Mouse (Mus musculus) ZHBTc4 (cell line): ENCODE measurements around the gene Kcnh7.

ENCODE experiments used
- DNase-seq: peaks from one replicate; pipeline ENCODE4 v3.0.0-alpha.2; 2011; ENCODE audit warnings: low read depth, low spot score

Gene Kcnh7

DNA sequence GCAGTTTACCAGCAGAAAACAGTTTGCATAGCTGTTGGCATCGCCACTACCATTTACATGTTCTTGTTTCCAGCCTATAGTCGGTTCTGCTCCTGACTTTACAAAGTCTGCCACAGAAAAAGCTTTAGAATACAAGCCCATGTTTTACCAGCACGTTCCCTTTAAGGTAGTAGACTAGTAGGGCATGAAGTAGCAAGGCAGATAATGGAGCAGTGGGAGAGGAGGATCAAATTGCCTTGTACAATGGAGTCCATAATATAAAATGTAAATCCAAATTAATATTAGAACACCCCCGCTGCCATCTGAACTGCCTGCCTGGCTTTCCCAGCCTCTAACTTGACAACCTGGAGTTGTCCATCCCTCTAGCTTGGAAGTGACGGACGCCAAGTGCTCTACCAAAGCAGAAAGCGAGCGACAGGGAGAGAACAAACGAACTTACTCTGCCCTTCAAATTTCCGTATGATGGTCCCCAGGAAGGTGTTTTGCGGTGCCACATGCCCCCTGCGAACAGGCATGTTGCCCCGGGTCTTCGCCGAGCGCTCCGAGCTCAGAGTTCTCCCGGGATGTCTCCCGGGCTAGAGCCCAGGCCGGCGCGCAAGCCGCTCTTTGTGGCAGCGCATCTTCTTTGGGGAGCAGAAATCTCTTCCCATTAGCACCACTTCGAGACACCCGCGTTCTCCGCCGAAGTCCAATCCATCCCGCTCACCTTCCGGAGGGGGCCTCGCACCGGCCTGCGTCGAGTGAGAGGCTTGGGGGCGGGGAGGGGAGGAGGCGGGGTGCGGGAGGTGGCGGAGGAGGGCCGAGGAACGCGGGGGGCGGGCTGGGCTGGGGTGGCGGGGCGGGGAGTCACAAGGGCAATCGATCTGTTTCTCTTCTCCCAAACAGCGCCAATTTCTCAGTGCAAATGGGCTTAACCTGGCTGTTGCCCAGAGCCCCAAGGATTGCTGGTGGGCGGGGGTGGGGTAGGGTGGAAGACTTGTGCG lies at the start of gene Kcnh7:
Kcnh7 (minus strand) TSS at position 725 of the 983 bp plus-strand sequence.
- peak; percentile 20 for DNase-seq

GRCm38 (mm10) chr2:63207435-63207834 lies 23.3 kb upstream of the Kcnh7 start:
- no peak for DNase-seq

DNA sequence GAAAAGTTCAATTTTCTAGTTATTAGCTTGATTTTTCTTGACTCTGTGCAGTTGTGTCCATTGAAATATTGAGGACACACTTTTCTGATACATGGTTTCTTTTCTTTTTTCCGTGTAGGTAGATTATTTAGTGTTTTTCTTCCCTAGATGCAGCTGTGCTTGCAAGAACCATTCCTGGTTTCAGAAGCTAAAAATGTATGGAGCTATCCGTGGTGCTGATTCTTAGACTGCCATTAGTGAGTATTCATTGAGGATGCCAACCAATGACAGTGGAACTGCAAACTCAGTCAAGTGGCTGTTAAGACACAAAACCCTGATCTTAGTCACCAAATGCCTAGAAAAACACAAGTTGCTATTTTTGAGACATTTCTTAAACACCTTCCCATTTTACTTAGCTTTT lies 1.9 kb upstream of the Kcnh7 start:
- DNase-seq, result peak; percentile 59

- DNase-seq, result peak; percentile 66
Measured at GRCm38 (mm10) chr2:63184551-63185430, 704 bp upstream of the Kcnh7 start.

GRCm38 (mm10) chr2:63153701-63154100 lies 30.4 kb downstream of the Kcnh7 start:
- DNase-seq, result no peak

DNA sequence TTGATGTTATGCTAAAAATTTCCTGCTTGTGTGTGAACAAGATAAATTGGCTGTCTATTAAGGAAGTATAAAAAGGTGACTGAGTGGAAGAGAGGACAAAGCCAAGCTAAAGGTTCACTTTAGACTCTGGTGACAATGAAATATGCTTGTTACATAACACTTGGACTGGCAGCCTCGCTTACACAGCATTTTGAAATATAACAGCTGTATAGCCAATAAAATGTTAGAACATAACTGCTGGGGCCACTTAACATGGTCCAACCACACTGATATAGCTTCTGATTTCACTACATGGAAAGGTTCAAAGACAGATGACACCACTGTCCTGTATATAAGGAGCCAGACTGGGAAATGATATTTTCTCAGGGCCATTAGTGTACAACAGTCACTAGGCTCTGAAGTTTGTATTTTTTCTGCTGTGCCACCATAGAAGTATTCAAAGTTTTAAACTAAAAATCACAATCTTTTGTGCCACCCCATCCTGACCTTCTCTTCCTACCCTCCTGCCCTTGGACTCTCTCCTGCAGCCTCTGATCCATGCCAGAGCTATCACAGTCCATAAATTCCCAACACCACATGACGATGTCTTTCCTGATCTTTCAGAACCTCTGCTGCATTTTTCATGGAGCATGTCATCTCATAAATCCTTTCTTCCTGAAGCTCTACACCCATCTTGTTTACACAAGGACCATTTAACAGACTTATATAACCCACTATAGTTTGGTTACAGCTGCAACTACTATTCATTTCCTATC lies 56.1 kb downstream of the Kcnh7 start:
- DNase-seq, result no peak

GRCm38 (mm10) chr2:63120316-63120715 lies 63.8 kb downstream of the Kcnh7 start:
- DNase-seq, result no peak

DNA sequence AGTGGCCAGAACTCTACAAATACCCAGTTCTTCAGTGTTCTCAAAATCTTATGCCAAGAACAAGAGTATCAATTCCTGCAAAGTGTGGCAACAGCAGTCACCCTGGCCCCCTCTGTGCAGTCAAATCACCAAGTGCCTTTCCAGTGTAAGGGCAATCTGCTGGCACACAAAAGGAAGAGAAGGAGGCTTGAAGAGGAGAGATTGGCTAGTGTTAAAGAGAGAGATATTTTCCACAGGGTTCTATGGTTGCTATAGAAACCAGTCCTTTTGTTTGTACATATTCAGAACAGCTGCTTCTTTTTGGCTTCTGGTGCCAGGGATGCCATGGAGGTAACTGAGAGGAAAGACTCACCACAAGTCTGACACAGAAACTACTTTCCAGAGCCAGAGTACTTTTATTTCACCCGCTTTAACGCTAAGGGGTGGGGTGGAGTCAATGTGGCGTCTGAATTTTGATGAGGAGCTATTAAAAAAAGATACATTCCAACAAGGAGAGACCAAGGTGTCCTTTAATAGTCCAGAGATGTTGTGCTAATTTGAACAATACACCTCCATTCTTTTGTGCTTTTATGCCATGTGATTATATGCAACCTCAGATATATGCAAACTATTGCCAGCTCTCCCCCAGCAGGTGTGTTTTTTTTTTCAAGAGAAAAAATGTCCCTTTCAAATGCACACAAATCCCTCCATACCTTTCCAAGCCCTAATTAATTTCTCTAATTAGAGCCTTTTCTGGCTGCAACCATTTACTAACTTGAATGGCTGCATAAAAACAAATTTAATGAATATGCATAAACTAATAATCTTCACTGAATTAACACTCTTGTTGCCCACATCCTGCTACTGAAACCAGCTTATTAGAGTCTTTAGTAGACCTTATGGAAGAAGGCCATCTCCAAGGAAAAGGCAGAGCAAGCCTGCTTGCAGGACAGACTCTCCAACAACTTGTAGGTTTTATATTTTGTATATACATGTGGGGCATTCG lies 66.6 kb downstream of the Kcnh7 start:
- no peak for DNase-seq

DNA sequence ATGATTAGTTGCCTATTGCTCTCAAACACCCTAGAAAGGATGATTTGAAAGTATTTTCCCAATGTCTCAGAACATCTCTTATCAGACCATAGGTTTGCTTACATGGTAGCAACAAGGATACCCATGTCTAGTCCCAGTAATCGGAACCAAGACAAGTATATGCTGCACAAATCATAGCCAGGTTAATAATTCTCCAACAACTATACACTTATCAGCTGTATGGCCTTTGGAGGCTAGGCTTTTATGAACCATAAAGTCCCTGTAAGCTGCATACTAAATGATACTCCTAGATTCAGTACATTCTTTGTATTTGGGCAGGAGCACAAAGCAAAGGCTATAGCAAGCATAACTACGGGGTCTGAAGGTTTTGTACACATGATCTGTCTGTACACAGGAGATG lies 78.1 kb downstream of the Kcnh7 start:
- DNase-seq, result no peak

DNA sequence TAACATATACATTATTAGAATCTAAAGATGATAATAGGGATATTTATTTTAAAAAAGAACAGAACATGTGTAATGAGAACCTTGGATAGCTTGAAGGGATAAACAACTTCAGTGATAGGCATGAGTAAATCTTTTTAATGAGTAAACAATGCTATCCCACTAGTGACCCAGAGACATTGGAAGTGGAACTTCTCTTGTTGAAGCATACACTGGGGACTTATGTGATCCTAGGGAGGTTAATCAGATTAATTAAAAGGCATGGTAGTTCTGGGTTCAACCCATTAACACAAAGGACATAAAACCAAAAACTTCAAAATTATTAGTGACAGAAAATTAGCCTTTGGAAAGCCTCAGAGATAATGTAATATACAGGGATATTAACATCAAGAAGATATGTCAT lies 84.4 kb downstream of the Kcnh7 start:
- DNase-seq, result no peak

GRCm38 (mm10) chr2:63091775-63092174 lies 92.3 kb downstream of the Kcnh7 start:
- no peak for DNase-seq

DNA sequence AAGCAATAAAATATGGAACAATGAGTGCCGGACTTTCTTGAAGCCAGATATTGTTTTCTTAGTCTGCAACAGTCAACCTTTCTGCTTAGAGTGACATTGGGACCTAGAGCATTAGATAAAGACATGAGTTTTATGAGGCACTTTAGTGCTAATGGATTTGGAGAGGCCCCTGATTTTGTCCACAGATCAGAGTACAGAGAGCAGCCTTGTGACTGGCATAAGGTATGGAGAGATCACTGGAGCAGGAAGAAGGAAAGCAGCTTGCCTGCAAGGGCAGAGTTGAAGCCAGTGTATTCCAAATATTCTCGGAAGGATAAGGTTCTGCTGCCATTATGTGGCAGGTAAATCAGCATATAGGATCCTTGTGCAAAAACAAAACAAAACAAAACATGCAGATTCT lies 93.6 kb downstream of the Kcnh7 start:
- no peak for DNase-seq

DNA sequence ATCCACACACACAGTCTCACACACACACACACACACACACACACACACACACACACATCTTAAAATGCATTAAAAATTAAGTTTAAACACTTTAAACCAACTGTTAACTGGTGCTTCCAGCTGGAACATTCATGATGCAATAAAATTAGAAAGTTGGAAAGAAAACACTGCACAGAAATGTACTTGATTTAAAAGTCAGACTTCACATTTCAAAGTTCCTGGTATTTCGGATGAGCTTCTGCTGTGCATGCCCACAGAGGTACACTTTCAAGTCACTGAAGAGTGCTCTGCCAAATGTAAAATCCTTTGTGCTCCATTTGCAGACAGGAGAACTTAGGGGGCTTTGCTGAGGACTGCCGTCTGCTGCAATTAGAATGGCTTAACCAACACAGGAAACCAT lies 125.7 kb downstream of the Kcnh7 start:
- no peak for DNase-seq

- DNase-seq, result no peak
Measured at GRCm38 (mm10) chr2:63049884-63050283, 134.2 kb downstream of the Kcnh7 start.

DNA sequence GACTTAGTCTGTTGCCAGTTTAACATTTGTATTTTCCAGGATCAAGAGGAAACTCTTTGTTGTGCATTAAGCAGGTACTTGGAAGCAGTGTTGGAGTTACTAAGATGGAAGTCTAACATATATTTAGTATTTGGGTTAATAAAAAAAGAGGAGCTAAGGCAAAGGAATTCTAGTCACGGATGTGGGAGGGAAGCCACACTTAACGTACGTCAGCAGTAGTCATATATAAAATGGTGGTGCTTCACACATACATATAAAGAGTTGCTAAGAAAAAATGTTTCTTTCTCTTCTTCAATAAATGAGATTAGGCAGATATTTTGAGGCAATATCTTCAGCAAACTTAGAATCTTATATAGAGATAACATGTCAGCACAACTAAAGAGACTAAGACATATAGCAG lies 144.4 kb downstream of the Kcnh7 start:
- DNase-seq, result no peak

DNA sequence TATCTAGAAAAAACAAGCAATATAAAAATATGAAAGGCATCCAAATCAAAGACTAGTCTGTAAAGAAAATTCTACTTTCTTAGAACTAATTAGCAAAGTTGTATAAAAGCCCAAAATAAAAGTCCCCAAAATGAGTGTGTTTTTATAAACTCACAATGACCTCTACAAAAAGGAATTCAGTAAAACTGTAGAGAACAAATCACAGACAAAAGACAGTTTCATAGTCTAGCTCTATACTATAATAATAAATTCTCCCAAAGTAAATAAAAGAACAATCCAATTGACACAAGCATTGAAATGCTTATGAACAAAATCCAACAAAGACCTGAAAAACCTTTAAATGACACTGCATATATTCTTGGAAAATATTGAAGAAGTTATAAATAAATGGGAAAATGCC lies 169.2 kb downstream of the Kcnh7 start:
- DNase-seq, result no peak

- DNase-seq, result no peak
Measured at GRCm38 (mm10) chr2:63009141-63009540, 174.9 kb downstream of the Kcnh7 start.

DNA sequence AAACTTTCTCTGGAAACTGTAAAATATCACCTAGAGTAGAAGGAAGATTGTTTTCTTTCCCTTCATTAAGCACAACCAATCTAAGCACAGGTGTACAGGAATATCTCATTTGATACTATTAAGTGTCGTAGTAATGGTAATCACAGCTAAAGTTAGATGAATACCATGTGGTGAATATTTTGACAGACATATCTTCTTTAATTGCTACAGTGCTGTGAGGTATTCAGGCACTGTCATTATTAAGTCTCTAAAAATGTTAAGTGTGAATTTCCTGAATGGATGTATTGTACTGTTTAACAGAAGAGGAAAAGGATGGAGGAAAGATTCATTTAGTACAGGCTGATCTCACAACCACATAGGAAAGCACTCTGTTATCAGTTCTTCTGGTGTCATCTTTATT lies 181.3 kb downstream of the Kcnh7 start:
- no peak for DNase-seq

DNA sequence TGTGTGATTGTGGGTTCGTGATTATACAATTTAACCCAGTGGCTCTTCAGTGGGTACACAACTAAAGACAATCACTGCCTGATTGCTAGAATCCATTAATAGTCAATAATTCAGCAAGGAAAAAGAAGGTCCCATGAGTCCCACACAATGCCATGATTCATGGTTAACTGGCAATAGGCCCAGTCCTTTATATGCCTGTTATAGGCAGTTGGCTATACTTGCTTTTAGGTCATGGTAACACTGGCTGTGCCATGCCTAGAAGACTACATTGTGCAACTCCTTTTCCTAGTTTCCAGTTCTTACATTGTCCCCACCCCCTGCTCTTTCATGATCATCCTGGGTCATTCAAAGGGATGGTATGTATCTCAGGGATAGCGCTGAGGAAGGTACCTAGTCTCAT lies 186.4 kb downstream of the Kcnh7 start:
- no peak for DNase-seq

DNA sequence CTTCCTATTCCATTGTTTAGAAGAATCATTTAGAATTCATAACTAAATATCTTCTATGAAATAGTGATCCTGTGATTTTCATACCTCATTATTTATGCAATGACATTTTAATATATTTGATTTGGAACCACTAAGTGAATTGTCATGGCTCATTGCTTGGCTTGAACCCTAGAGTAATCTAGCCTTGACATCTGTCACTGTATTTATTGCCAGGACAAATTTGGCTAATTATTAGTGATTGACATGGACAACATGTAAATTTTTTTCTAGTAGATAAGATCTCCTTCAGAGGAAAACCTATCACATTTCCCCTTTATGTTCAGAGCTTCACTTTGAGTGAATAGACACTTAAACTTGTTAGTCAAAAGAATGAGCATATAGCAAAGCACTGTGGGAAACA lies 195.5 kb downstream of the Kcnh7 start:
- DNase-seq, result no peak

DNA sequence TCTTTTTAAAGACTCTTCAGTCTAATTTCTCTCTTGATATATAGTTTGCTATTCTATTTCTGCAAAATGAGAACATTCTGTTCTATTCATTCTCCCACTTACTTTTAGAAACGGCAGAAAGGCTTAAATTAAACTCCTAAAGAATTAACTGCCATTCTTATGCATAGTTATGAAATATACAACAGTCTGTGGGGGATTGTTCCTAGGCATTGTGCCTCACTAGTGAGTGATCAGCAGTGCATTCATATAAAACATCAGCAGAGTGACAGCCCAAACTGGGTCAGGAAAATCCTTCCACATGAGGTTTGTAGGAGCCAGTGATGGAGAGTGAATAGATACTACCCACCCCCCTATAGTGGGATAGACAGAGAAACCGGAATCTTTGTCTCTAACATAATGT lies 200.2 kb downstream of the Kcnh7 start:
- DNase-seq, result no peak
